Mouse (Mus musculus) layer of hippocampus, adult 9-11 months (tissue): ENCODE results near the gene Jkamp.

Experiments
- DNase-seq: peaks from one replicate; pipeline ENCODE4 v3.0.0; 2022

Gene Jkamp

DNA sequence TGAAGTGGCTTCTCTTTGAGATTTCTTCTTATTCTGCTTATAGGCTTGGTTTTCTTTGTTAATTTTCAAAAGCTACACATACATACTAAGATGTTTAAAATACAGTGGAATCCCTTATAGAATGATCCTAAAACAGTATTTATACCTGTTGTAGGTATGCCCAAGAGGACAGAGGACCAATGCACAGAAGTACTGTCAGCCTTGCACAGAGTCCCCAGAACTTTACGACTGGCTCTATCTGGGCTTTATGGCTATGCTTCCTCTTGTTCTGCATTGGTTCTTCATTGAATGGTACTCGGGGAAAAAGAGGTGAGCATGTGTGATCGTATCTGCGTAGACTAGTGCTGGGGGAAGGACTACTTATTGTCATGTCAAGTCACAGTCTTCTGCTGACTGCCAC lies 4.4 kb downstream of the Jkamp start:
- DNase-seq, result no peak

DNA sequence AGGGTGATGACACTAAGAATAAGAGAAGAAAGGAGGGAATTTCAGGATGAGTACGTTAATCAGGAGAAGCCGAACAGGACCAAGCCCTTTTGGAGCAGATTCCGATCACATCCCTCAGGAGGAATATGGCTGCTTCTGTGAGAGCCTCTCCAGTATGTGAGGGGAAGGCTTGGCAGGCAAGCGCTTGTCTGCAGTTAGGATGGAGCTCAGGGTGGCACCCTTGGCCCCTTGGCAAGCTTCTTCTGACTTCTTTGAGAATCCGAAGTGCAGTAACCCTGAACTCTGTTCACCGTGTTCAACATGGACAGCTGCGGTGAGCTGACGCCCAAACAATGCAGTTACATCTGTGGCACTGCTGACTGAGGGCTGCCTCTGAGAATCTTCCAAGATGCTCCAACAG lies 11.6 kb downstream of the Jkamp start:
- no peak for DNase-seq

DNA sequence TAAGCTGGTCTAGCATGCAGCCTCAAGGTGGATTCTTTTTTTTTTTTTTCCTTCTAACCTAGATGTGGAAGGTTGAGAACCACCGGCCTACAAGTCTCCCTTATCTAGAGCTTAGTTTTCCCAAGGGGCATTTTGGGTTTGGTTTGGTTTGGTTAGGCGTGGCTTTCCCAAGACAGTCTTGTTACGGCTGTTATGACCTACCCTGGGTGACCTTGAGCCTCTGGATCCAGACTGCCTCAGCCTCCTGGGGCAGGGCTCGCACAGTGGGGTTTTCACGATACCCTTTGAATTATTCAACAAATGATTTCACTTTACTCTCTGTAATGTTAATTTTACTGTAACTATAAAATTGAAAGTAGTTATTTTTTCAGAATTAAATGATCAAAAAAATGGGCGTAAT lies 17.4 kb downstream of the Jkamp start:
- DNase-seq, result no peak

DNA sequence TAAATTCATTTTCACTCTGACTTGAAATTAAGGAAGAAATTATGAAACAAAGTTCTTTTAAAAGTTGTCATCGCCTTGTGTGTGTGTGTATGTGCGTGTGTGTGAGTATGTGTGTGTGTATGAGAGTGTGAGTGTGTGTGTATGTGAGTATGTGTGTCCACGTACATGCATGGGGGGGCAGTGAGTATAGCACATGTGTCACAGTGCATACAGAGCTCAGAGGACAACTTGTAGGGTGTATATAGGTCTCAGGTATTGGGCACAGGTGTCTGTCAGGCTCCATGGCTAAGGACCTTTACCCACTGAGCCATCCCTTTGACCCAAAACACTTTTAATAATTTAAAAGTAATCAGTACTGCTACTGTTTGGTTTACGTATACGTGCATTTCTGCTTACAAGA lies 18.6 kb downstream of the Jkamp start:
- DNase-seq, result no peak

DNA sequence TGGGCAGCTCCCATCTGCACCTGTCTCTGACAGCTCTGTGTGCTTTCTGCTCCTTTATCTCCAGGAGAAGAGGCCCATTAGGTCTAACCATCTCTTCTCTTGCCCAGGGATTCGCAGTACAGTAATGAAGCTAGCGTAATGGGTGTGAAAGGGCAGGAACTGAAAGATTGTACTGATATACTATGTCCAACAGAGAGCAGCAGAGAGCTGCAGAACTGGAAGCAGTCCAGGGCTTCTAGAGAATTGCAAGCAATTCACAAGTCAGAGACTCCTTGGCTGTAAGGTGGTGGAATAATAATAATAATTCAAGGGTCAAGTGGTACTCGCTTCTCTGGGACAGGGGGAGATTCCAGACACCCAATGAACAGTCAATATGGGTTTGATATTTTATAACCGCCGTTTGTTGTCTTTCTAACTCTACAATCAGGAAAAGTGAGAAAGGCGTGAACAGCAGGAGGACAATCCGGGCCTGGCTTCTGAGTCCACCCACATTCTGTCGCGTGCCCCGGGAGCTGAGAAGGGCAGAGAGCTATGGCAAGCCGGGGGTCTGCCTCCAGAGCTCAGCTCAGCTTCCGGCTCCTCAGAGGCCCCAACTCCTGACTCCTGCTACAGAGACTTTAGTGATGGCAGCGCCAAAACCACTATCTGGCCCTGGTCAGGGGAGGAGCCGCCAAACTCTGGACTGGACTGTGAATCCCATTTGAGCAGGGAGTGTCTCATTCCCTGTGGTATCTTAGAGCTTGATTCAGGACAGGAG lies 19.3 kb downstream of the Jkamp start:
- peak; percentile 48 for DNase-seq

DNA sequence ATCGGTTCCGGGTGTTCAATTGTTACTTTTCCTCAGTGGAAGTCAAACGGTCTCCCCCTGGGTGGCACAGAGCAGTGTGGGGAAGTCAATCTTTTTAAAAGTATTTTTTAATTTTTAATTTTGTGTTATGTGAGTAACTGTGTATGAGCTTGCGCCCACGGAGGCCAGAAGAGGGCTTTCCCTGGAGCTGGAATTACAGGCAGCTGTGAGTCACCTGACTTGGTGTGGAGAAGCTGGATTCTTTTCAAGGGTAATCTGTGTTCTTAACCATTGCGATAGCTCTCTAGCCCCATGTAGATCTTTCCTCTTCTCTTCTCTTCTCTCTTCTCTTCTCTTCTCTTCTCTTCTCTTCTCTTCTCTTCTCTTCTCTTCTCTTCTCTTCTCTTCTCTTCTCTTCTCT lies 29.7 kb downstream of the Jkamp start:
- DNase-seq, result no peak

DNA sequence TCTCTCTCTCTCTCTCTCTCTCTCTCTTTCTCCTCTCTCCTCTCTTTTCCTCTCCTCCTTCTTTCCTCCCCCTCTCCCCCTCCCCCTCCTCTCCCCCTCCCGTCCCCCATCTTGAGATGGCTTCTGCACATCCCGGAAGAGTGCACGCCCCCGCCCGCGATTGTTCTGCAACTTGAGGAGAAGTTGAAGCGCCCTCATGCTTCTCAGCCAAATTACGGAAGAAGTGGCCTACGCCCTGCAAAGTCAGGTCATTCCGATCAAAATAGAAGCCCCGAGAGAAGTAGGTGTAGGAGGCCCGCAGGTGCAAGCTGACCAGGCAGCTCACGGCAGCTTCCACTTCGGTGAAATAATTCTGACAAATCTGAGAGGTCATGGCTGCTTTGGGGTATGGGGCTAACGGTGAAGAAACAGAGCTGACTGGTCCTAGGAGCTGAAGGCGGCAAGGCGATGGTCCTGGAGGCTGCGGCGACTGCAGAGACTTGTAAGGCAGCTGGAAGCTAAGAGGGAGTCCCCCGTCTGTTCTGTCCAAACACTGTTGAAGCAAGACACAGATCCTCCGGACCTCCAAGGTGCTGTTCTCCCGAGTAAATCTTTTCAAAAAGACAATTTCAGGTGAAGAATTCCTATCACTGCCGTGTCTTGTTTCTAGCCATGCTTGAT lies 30.4 kb downstream of the Jkamp start:
- DNase-seq, result no peak

DNA sequence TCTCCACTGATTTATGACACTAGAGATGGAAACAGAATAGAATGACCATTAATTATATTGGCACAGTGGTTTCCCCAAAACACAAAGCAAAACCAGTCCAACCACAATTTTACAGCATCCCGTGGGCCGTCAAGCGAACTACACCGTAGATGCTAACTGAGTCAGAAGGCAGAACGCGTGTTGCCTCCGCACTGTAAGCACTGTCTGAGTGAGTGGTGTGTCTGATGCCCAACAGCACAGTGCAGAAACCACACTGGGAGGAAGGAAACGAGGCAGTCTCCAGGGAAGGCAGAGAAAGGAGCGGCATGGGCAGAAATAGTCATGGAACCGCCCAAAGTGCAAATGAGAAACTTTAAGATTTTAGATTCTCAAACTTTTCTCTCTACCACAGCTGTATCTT lies 43.8 kb downstream of the Jkamp start:
- DNase-seq, result no peak

DNA sequence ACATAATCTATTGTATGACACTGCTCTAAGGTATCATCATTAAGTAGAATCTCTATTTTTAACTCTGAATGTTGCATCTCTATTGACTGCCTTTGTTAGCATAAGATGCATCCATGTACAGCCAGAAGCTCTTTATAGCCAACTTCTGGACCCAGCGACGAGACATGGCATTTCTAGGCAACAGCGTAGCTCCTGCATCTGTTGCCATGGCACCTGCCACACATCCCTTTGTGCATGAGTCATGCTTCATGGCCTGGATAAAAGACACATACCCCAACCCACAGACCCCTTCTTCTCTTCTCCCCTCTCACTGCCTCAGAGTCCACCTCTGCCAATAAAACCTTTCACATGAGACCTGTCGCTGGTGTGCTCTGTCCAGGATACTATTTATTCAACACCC lies 65.4 kb downstream of the Jkamp start:
- peak; percentile 48 for DNase-seq
